Mouse (Mus musculus): ENCODE measurements around the gene Mri1. TPM values are rescaled to one million over a fixed set of nuclear protein-coding genes. Genes with fewer than 3 reads are reported as not detected.

Mri1 gene
- polyA plus RNA-seq, 1 experiment from 2014 or later = 51.5 TPM

GRCm38 (mm10) chr8:84235746-84236409 is 21.2 kb downstream of the Mri1 start:
- peak overlapping the region; percentile 65 for H3K4me3 ChIP-seq (replicated peaks)
- 25% methylated on average over 10 of the region's 10 CpGs for WGBS
- H3K4me1 ChIP-seq = peaks cover 33% of the 10 kb centered on the region
- peak overlapping the region; percentile 84 for H3K9ac ChIP-seq (replicated peaks)
- H3K4me2 ChIP-seq = peak overlapping the region; percentile 84
- H3K9me3 ChIP-seq (replicated peaks) = no peaks in the 10 kb centered on the region
- no peaks in the 10 kb centered on the region for H3K27me3 ChIP-seq (replicated peaks)
- no peak for ATAC-seq (ENCODE audit: low FRiP score)
- peak overlapping the region; percentile 72; the same call in 1 of the 2 replicates for H3K27ac ChIP-seq (replicated peaks)
- H3K36me3 ChIP-seq = peaks cover 19% of the 10 kb centered on the region

- H3K9me3 ChIP-seq (replicated peaks) = no peaks in the 10 kb centered on the region
- no peaks in the 10 kb centered on the region for H3K27me3 ChIP-seq (replicated peaks)
- H3K4me1 ChIP-seq = peaks cover 32% of the 10 kb centered on the region
- no peak overlapping the region; the same call in 1 of the 2 replicates for H3K9ac ChIP-seq (replicated peaks)
- H3K36me3 ChIP-seq = peaks cover 47% of the 10 kb centered on the region
- H3K4me3 ChIP-seq (replicated peaks) = no peak overlapping the region
- WGBS = 94% methylated on average over 2 of the region's 2 CpGs
- H3K27ac ChIP-seq (replicated peaks) = no peak overlapping the region
- no peak for ATAC-seq (ENCODE audit: low FRiP score)
- no peak overlapping the region for H3K4me2 ChIP-seq
These were observed 24.1 kb downstream of the Mri1 start for GRCm38 (mm10) chr8:84233055-84233454.

GRCm38 (mm10) chr8:84230735-84231134 is 26.4 kb downstream of the Mri1 start:
- Histone ChIP-seq H3K4me3 (replicated peaks) (no peak overlapping the region), H3K4me1 (peaks cover 20% of the 10 kb centered on the region), H3K27ac (replicated peaks) (no peak overlapping the region), H3K9me3 (replicated peaks) (no peaks in the 10 kb centered on the region), H3K4me2 (no peak overlapping the region), H3K27me3 (replicated peaks) (no peaks in the 10 kb centered on the region), H3K9ac (replicated peaks) (no peak overlapping the region), H3K36me3 (peaks cover 70% of the 10 kb centered on the region)
- 84% methylated on average over 17 of the region's 17 CpGs for WGBS
- ATAC-seq (ENCODE audit: low FRiP score) = no peak

DNA sequence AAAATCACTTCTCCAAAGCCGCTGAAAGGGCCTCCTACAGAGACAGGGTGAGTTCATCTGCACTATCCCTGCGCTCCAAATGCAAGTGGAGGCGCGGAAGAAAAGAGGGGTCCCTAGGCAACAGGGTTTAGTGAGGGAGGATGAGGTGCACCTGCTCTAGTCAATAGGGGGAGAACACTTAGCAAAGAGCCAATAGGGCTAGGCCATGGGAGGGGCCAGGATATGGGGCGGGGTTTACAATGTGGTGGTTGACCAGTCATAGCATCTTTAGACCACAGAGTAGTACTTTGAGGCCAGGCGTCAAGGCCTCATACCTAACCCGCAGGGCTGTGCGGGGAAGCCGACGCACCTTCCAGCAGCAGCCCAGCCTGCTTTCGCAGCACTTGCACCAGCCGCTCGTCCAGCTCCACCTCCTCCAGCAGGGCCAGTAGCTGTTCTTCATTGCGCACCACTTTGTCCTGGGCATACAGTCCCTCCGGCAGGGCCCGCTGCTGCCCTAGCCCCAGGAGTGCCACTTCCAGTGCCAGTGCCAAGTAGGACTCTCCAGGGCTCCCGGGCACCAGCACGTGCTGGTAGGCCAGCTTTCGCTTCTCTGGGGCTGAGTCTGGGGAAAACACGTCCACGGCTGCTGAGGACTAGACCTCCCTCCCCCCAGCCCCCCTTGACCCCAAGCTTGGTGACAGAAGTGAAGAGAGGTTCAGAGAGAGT is 33.6 kb downstream of the Mri1 start:
- H3K4me3 ChIP-seq (replicated peaks) = no peak overlapping the region

GRCm38 (mm10) chr8:84222566-84223165 is 34.5 kb downstream of the Mri1 start:
- no peak overlapping the region for H3K4me2 ChIP-seq
- no peaks in the 10 kb centered on the region for H3K9me3 ChIP-seq (replicated peaks)
- WGBS = 93% methylated on average over 9 of the region's 9 CpGs
- H3K9ac ChIP-seq (replicated peaks) = no peak overlapping the region
- H3K27ac ChIP-seq (replicated peaks) = no peak overlapping the region
- H3K4me1 ChIP-seq = no peaks in the 10 kb centered on the region
- H3K27me3 ChIP-seq (replicated peaks) = no peaks in the 10 kb centered on the region
- H3K4me3 ChIP-seq (replicated peaks) = no peak overlapping the region
- ATAC-seq (ENCODE audit: low FRiP score) = no peak
- peaks cover 95% of the 10 kb centered on the region for H3K36me3 ChIP-seq

More for the DNA sequence above, 33.6 kb downstream of the Mri1 start:
- no peaks in the 10 kb centered on the region for H3K4me1 ChIP-seq
- no peak for ATAC-seq (ENCODE audit: low FRiP score)
- H3K36me3 ChIP-seq = peaks cover 95% of the 10 kb centered on the region
- no peak overlapping the region for H3K9ac ChIP-seq (replicated peaks)
- H3K4me2 ChIP-seq = no peak overlapping the region
- no peak overlapping the region for H3K27ac ChIP-seq (replicated peaks)
- WGBS = 80% methylated on average over 21 of the region's 21 CpGs
- H3K27me3 ChIP-seq (replicated peaks) = no peaks in the 10 kb centered on the region
- no peaks in the 10 kb centered on the region for H3K9me3 ChIP-seq (replicated peaks)

DNA sequence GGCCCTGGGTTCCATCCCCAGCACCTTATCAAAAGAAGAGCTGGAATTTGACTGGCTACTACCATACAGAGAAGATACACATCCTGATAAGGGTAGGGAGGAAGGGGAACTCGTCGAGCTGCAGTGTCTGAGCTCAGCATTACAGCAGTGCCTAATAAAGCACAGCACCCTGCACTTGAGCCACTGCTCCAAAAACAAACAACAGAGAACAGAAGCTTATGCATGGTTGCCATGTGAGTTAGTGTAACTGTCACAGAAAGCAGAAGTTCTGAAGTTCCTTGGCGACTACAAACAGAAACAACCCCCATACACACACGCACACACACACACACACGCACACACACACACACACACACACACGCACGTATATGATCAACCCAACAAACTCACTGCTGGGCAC is 37.0 kb downstream of the Mri1 start:
- Histone ChIP-seq H3K4me1 (no peaks in the 10 kb centered on the region), H3K27me3 (replicated peaks) (no peaks in the 10 kb centered on the region), H3K4me2 (no peak overlapping the region), H3K27ac (replicated peaks) (no peak overlapping the region), H3K9ac (replicated peaks) (no peak overlapping the region), H3K4me3 (replicated peaks) (no peak overlapping the region), H3K9me3 (replicated peaks) (no peaks in the 10 kb centered on the region), H3K36me3 (peaks cover 95% of the 10 kb centered on the region)
- ATAC-seq (ENCODE audit: low FRiP score) = no peak
- WGBS = 90% methylated on average over 7 of the region's 7 CpGs

GRCm38 (mm10) chr8:84218143-84218542 is 39.0 kb downstream of the Mri1 start:
- no peak overlapping the region for H3K27ac ChIP-seq (replicated peaks)
- 97% methylated on average over 5 of the region's 5 CpGs for WGBS
- H3K9ac ChIP-seq (replicated peaks) = no peak overlapping the region
- ATAC-seq (ENCODE audit: low FRiP score) = no peak
- H3K9me3 ChIP-seq (replicated peaks) = no peaks in the 10 kb centered on the region
- H3K4me2 ChIP-seq = no peak overlapping the region
- no peaks in the 10 kb centered on the region for H3K27me3 ChIP-seq (replicated peaks)
- H3K4me1 ChIP-seq = no peaks in the 10 kb centered on the region
- peaks cover 92% of the 10 kb centered on the region for H3K36me3 ChIP-seq
- no peak overlapping the region for H3K4me3 ChIP-seq (replicated peaks)

GRCm38 (mm10) chr8:84217206-84217605 is 39.9 kb downstream of the Mri1 start:
- Histone ChIP-seq H3K9ac (replicated peaks) (no peak overlapping the region), H3K9me3 (replicated peaks) (no peaks in the 10 kb centered on the region), H3K36me3 (peaks cover 90% of the 10 kb centered on the region), H3K4me2 (no peak overlapping the region), H3K4me3 (replicated peaks) (no peak overlapping the region), H3K4me1 (no peaks in the 10 kb centered on the region), H3K27ac (replicated peaks) (no peak overlapping the region), H3K27me3 (replicated peaks) (no peaks in the 10 kb centered on the region)
- ATAC-seq (ENCODE audit: low FRiP score) = no peak
- WGBS = 94% methylated on average over 11 of the region's 11 CpGs

GRCm38 (mm10) chr8:84213277-84213676 is 43.8 kb downstream of the Mri1 start:
- Histone ChIP-seq H3K27ac (replicated peaks) (no peak overlapping the region), H3K9ac (replicated peaks) (no peak overlapping the region), H3K27me3 (replicated peaks) (no peaks in the 10 kb centered on the region), H3K4me3 (replicated peaks) (no peak overlapping the region), H3K4me1 (peaks cover 20% of the 10 kb centered on the region), H3K9me3 (replicated peaks) (no peaks in the 10 kb centered on the region), H3K4me2 (no peak overlapping the region), H3K36me3 (peaks cover 70% of the 10 kb centered on the region)
- WGBS = 92% methylated on average over 4 of the region's 4 CpGs
- ATAC-seq (ENCODE audit: low FRiP score) = no peak

GRCm38 (mm10) chr8:84211881-84212563 is 45.1 kb downstream of the Mri1 start:
- Histone ChIP-seq H3K9ac (replicated peaks) (no peak overlapping the region), H3K4me2 (no peak overlapping the region), H3K27ac (replicated peaks) (no peak overlapping the region), H3K4me3 (replicated peaks) (no peak overlapping the region), H3K4me1 (peaks cover 26% of the 10 kb centered on the region), H3K9me3 (replicated peaks) (no peaks in the 10 kb centered on the region), H3K27me3 (replicated peaks) (no peaks in the 10 kb centered on the region), H3K36me3 (peaks cover 58% of the 10 kb centered on the region)
- no peak for ATAC-seq (ENCODE audit: low FRiP score)
- 94% methylated on average over 31 of the region's 31 CpGs for WGBS

GRCm38 (mm10) chr8:84211202-84211601 is 45.9 kb downstream of the Mri1 start:
- no peak overlapping the region for H3K27ac ChIP-seq (replicated peaks)
- H3K27me3 ChIP-seq (replicated peaks) = no peaks in the 10 kb centered on the region
- H3K4me3 ChIP-seq (replicated peaks) = no peak overlapping the region
- H3K4me2 ChIP-seq = no peak overlapping the region
- no peak for ATAC-seq (ENCODE audit: low FRiP score)
- H3K9me3 ChIP-seq (replicated peaks) = no peaks in the 10 kb centered on the region
- no peak overlapping the region for H3K9ac ChIP-seq (replicated peaks)
- H3K36me3 ChIP-seq = peaks cover 49% of the 10 kb centered on the region
- peaks cover 26% of the 10 kb centered on the region for H3K4me1 ChIP-seq
- 100% methylated on average over 3 of the region's 3 CpGs for WGBS

All from neural tube, embryonic 15.5 days (tissue).